Comparison of ENCODE assay signal across 29 mouse cellular contexts in genomic region chr14:100189490-100190197, GRCm38 (mm10).
DNase-seq lines count a peak whose midpoint lies in the region; ATAC-seq and TF ChIP-seq lines count a peak whose summit lies in the region.
"Had no signal": no experiment of that assay in that cellular context is flagged by ENCODE, and none has a peak within 500 bp of the region (broad histone marks: within the 10 kb centered on the region; RNA-seq: fewer than 3 reads in every experiment).

No protein-coding gene starts in this region.

- H3K4me2 ChIP-seq in heart, embryonic 11.5 days = no peak overlapping the region
- no peak overlapping the region for H3K4me2 ChIP-seq in stomach, postnatal 0 days (replicated peaks; ENCODE audit: low read depth)
- H3K4me2 ChIP-seq: embryonic facial prominence, embryonic 13.5 days; forebrain, embryonic 15.5 days; hindbrain, embryonic 13.5 days; limb, embryonic 12.5 days; liver, embryonic 15.5 days; lung, embryonic 14.5 days; midbrain, embryonic 15.5 days; neural tube, embryonic 15.5 days had no signal

- TF ChIP-seq POLR2A in heart, adult 2 months (IDR thresholded peaks at IDR 0.05; ENCODE audit: insufficient read depth, low read depth, low read length) = no peak

- 52% methylated on average over 11 of the region's 11 CpGs for WGBS in heart, adult 2 months
- WGBS in heart, embryonic 11.5 days (ENCODE audit: insufficient replicate concordance) = 73% methylated on average over 11 of the region's 11 CpGs
- 66% methylated on average over 11 of the region's 11 CpGs for WGBS in stomach, postnatal 0 days

- no peak for TF ChIP-seq CTCF in heart, adult 2 months (IDR thresholded peaks at IDR 0.05)
- TF ChIP-seq CTCF in layer of hippocampus, adult 2 months (conservative IDR thresholded peaks at IDR 0.05) = no peak
- TF ChIP-seq CTCF in stomach, postnatal 0 days (IDR thresholded peaks at IDR 0.05; ENCODE audit: low read depth) = no peak

- H3K9me3 ChIP-seq in heart, embryonic 11.5 days (replicated peaks; ENCODE audit: control insufficient read depth, low read length) = no peaks in the 10 kb centered on the region
- H3K9me3 ChIP-seq in stomach, postnatal 0 days (ENCODE audit: control insufficient read depth, low read length) = no peaks in the 10 kb centered on the region
- H3K9me3 ChIP-seq: embryonic facial prominence, embryonic 13.5 days; forebrain, embryonic 10.5 days; forebrain, embryonic 15.5 days; hindbrain, embryonic 13.5 days; limb, embryonic 12.5 days; liver, embryonic 15.5 days; midbrain, embryonic 10.5 days; midbrain, embryonic 15.5 days; neural tube, embryonic 15.5 days had no signal

- H3K36me3 ChIP-seq in heart, adult 2 months (ENCODE audit: control insufficient read depth, insufficient read depth, low read length) = peaks cover 6% of the 10 kb centered on the region
- H3K36me3 ChIP-seq in heart, embryonic 11.5 days (ENCODE audit: control insufficient read depth, insufficient read depth, low read length) = no peaks in the 10 kb centered on the region
- H3K36me3 ChIP-seq in stomach, postnatal 0 days (ENCODE audit: control insufficient read depth, insufficient read depth, low read length) = no peaks in the 10 kb centered on the region
- H3K36me3 ChIP-seq: embryonic facial prominence, embryonic 13.5 days; forebrain, embryonic 10.5 days; forebrain, embryonic 15.5 days; hindbrain, embryonic 13.5 days; limb, embryonic 12.5 days; liver, embryonic 15.5 days; midbrain, embryonic 10.5 days; midbrain, embryonic 15.5 days; neural tube, embryonic 15.5 days had no signal

- no peak for TF ChIP-seq EP300 in heart, adult 2 months (IDR thresholded peaks at IDR 0.05; ENCODE audit: insufficient read depth, low read depth, low read length)
- TF ChIP-seq EP300 in stomach, postnatal 0 days (optimal IDR thresholded peaks at IDR 0.05) = peak; percentile 58

- no peak for DNase-seq in heart, adult 2 months
- DNase-seq in layer of hippocampus, adult 2 months (ENCODE audit: low spot score in 2 of 2) = no peak
- DNase-seq in layer of hippocampus, postnatal 25 days (ENCODE audit: extremely low spot score in 1 of 2, low spot score in 1 of 2) = no peak
- peak; percentile 70 for DNase-seq in R1 (ENCODE audit: low read depth, low spot score)
- DNase-seq in stomach, postnatal 0 days (ENCODE audit: low spot score) = no peak
- DNase-seq in urinary bladder, adult 18-20 months (ENCODE audit: low spot score in 2 of 2) = no peak
- DNase-seq: adrenal gland, adult 2 months; adrenal gland, postnatal 36 days; cerebellum, adult 11 months; cerebellum, adult 9-10 months; heart, postnatal 36 days; kidney, adult 2 months; kidney, postnatal 36 days; lung, embryonic 14.5 days; lung, postnatal 14 days; retina, postnatal 1 day; spleen, adult 18-20 months; thymus, postnatal 4 days had no signal

- peak overlapping the region; percentile 6; the same call in 1 of the 2 replicates for H3K27ac ChIP-seq in heart, adult 2 months
- H3K27ac ChIP-seq in heart, embryonic 11.5 days (ENCODE audit: low read depth, low read length) = no peak overlapping the region
- peak overlapping the region; percentile 62 for H3K27ac ChIP-seq in layer of hippocampus, adult 2 months
- H3K27ac ChIP-seq in stomach, postnatal 0 days (replicated peaks) = no peak overlapping the region
- H3K27ac ChIP-seq: embryonic facial prominence, embryonic 13.5 days; forebrain, embryonic 10.5 days; forebrain, embryonic 15.5 days; hindbrain, embryonic 13.5 days; limb, embryonic 12.5 days; liver, embryonic 15.5 days; midbrain, embryonic 10.5 days; midbrain, embryonic 15.5 days; neural tube, embryonic 15.5 days had no signal

- no peak overlapping the region; the same call in 1 of the 2 replicates for H3K4me3 ChIP-seq in heart, adult 2 months
- no peak overlapping the region for H3K4me3 ChIP-seq in heart, embryonic 11.5 days (ENCODE audit: low read depth, low read length)
- no peak overlapping the region for H3K4me3 ChIP-seq in layer of hippocampus, adult 2 months
- H3K4me3 ChIP-seq in stomach, postnatal 0 days (ENCODE audit: low read depth, low read length) = no peak overlapping the region
- H3K4me3 ChIP-seq: embryonic facial prominence, embryonic 13.5 days; forebrain, embryonic 10.5 days; forebrain, embryonic 15.5 days; hindbrain, embryonic 13.5 days; limb, embryonic 12.5 days; liver, embryonic 15.5 days; midbrain, embryonic 10.5 days; midbrain, embryonic 15.5 days; neural tube, embryonic 15.5 days had no signal

- ATAC-seq in heart, embryonic 11.5 days (replicated peaks; ENCODE audit: insufficient number of reproducible peaks, low FRiP score, low TSS enrichment) = no peak
- ATAC-seq in stomach, postnatal 0 days (ENCODE audit: low FRiP score, low TSS enrichment) = no peak
- ATAC-seq: activated CD4-positive, CD25-positive, alpha-beta regulatory T cell, adult 4 months; forebrain, embryonic 15.5 days; midbrain, embryonic 15.5 days had no signal

- intact Hi-C loops in heart, adult 2 months (cut with DNase I) = loop anchor here (5.0 kb wide), 1 partner anchor 93 kb away; the partner anchor contains the start of gene Klf12

- H3K27me3 ChIP-seq in heart, adult 2 months (ENCODE audit: control insufficient read depth, insufficient read depth, low read length) = no peaks in the 10 kb centered on the region
- no peaks in the 10 kb centered on the region for H3K27me3 ChIP-seq in heart, embryonic 11.5 days (ENCODE audit: control insufficient read depth, insufficient read depth, low read length)
- H3K27me3 ChIP-seq in stomach, postnatal 0 days (ENCODE audit: control insufficient read depth, insufficient read depth, low read length) = no peaks in the 10 kb centered on the region
- H3K27me3 ChIP-seq: embryonic facial prominence, embryonic 13.5 days; forebrain, embryonic 15.5 days; hindbrain, embryonic 13.5 days; limb, embryonic 12.5 days; liver, embryonic 15.5 days; midbrain, embryonic 15.5 days; neural tube, embryonic 15.5 days had no signal

- peaks cover 6% of the 10 kb centered on the region for H3K4me1 ChIP-seq in heart, adult 2 months (ENCODE audit: control insufficient read depth, insufficient read depth, low read length)
- 0 out of 2 replicates have a peak, but pooled peaks cover 4% of the 10 kb centered on the region for H3K4me1 ChIP-seq in heart, embryonic 11.5 days (ENCODE audit: control insufficient read depth, insufficient read depth, low read length)
- H3K4me1 ChIP-seq in stomach, postnatal 0 days (replicated peaks; ENCODE audit: control insufficient read depth, insufficient read depth) = no peaks in the 10 kb centered on the region; the same call in 1 of the 2 replicates
- H3K4me1 ChIP-seq: embryonic facial prominence, embryonic 13.5 days; forebrain, embryonic 15.5 days; limb, embryonic 12.5 days; liver, embryonic 15.5 days; midbrain, embryonic 15.5 days; neural tube, embryonic 15.5 days had no signal

- no peaks in the 10 kb centered on the region; the same call in 1 of the 2 replicates for H3K79me2 ChIP-seq in heart, adult 2 months (replicated peaks; ENCODE audit: control insufficient read depth, insufficient read depth, low read length)

- H3K9ac ChIP-seq in heart, adult 2 months (ENCODE audit: low read depth, low read length) = no peak overlapping the region
- no peak overlapping the region for H3K9ac ChIP-seq in heart, embryonic 11.5 days (ENCODE audit: low read depth, low read length)
- no peak overlapping the region for H3K9ac ChIP-seq in stomach, postnatal 0 days (ENCODE audit: low read length)
- H3K9ac ChIP-seq: embryonic facial prominence, embryonic 13.5 days; forebrain, embryonic 15.5 days; hindbrain, embryonic 13.5 days; limb, embryonic 12.5 days; liver, embryonic 15.5 days; lung, embryonic 14.5 days; midbrain, embryonic 15.5 days; neural tube, embryonic 15.5 days had no signal

Comparison
In these comparisons a context has a peak if more than half of its experiments do, and no peak if none do; other contexts are left out.
1. H3K27ac ChIP-seq: peak in heart, adult 2 months (single experiment) and layer of hippocampus, adult 2 months (single experiment); none in heart, embryonic 11.5 days (single experiment) and stomach, postnatal 0 days (single experiment).